Mouse (Mus musculus) brain, embryonic 14.5 days (tissue): Measurements from ENCODE around the gene Marc1. TPM values are rescaled to one million over a fixed set of nuclear protein-coding genes. Genes with fewer than 3 reads are reported as not detected.

ENCODE experiments used
- DNase-seq: peaks from one replicate; pipeline ENCODE4 v3.0.0-alpha.2; 2011; ENCODE audit warnings: low read depth
- CTCF ChIP-seq: fragments of 200-500 bp; IDR thresholded peaks from 2 replicates; pipeline ENCODE4 v1.5.1; 2012; ENCODE audit warnings: inconsistent platforms, mild to moderate bottlenecking, moderate library complexity, borderline replicate concordance; ENCODE audit not compliant: insufficient read depth, insufficient read length; ENCODE audit errors: extremely low read depth
- POLR2A ChIP-seq: fragments of 200-500 bp; IDR thresholded peaks from 2 replicates; pipeline ENCODE4 v1.6.1; 2012; ENCODE audit warnings: mild to moderate bottlenecking, inconsistent platforms, borderline replicate concordance; ENCODE audit not compliant: poor library complexity, insufficient read depth, insufficient read length, severe bottlenecking; ENCODE audit errors: extremely low read depth
- polyA plus RNA-seq: library from polyadenylated mRNA; depleted of rRNA; stranded (reverse); fragments of >200 nt; gene quantifications from 2 replicates; pipeline ENCODE4 v1.2.3, GENCODE M21; 2012

Marc1 gene
- polyA plus RNA-seq, 1 experiment: 0.33 TPM

DNA sequence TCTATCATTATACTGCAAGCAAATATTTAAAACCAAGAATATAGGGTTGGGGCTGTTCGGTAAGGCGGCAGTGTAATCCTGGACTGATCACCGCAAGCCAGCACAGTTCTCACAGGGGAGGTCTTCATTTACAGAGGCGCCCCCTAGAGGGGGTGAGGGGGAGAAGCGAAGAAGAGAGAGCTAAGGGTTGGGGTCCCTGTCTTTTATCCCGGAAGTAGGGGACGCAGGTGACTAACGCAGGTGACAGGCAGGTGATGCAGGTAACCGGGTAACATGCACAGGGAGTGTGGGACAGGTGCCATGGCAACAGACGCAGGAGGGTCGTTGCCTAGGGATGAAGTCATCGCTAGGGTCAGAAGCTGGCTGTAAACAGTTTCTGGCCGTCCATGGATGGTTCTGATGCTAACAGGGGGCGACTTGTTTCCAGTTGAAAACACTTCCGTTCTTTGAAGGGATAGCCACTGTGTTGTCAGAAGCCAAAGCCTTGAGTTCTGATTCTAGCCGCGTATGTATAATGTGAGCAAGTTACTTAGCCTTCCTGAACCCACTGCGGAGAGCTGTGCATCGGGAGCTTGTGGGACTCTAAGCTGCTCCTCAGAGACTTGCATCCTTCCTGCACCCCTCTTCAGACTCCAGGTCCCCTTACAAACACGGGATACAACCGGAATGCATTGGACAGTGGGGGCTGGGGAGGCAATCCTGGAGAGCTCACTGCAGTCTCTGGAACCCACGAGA, 33.9 kb downstream of the Marc1 start:
- no peak for DNase-seq
- TF ChIP-seq POLR2A (no peak), CTCF (peak; percentile 42; the same call in 1 of the 2 replicates)

DNA sequence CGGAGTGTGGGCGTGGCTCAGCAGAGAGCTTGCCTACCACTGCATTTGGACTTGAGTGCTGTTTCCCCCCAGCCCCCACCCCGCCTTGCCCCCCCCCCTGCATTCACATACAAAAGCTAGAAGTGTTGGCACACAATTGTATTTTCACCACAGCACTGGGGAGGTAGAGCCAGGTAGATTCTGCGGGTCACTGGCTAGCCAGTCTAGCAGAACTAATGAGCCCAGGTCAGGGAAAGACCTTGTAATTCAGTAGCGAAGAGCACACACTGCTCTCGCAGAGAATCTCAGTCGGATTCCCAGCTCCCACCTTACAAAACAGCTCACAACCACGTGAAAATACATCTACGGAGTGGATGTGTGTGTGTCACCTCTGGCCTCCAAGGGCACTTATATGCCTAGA, 35.8 kb downstream of the Marc1 start:
- no peak for DNase-seq
- TF ChIP-seq POLR2A: no peak
- TF ChIP-seq CTCF: no peak

GRCm38 (mm10) chr1:184771891-184772249, 39.2 kb downstream of the Marc1 start:
- TF ChIP-seq POLR2A (no peak), CTCF (no peak)
- DNase-seq: no peak

GRCm38 (mm10) chr1:184771202-184771890, 39.8 kb downstream of the Marc1 start:
- TF ChIP-seq POLR2A (no peak), CTCF (peak; percentile 77)
- peak; percentile 77 for DNase-seq

DNA sequence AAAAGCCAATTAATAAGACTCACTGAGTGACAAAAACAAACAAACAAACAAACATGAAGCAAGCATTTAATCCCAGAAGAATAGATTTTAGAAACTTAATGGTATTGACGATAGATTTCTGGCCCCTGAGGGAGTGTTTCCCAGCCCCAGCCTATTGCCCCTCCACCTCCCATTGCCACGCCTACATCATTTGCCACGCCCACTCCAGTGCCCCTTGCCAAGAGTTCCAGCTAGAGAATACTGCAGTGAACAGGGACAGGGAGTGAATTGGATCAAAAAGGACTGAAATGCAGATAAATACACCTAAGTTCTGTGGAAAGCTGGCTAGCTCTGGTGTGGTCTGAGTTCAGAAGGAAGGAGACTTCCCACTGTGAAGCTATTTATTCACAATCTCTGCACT, 47.2 kb downstream of the Marc1 start:
- DNase-seq: no peak
- TF ChIP-seq CTCF (no peak), POLR2A (no peak)

- TF ChIP-seq POLR2A: no peak
- TF ChIP-seq CTCF: no peak
- no peak for DNase-seq
These were observed 48.2 kb downstream of the Marc1 start for GRCm38 (mm10) chr1:184762941-184763340.

DNA sequence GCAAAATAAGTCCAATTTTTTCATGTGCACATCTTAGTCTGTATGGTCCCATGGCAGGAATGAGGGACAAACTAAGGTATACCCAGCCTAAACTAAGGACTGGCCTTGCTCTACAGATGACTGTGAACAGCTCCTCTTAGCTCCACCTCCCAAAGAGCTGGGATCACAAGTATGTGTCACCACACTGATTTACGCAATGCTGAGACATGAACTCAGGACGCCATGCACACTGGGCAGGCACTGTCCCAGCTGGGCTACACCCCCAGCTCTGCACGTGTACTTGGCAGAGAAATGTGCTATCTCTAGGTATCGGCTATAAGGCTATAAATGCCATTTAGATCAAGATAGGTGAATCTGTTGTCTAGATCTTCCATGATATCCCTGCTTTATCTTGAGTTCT, 49.1 kb downstream of the Marc1 start:
- no peak for DNase-seq
- TF ChIP-seq CTCF (no peak), POLR2A (no peak)

- DNase-seq: no peak
- TF ChIP-seq POLR2A (no peak), CTCF (no peak)
These were observed 58.4 kb downstream of the Marc1 start for GRCm38 (mm10) chr1:184752671-184753070.

DNA sequence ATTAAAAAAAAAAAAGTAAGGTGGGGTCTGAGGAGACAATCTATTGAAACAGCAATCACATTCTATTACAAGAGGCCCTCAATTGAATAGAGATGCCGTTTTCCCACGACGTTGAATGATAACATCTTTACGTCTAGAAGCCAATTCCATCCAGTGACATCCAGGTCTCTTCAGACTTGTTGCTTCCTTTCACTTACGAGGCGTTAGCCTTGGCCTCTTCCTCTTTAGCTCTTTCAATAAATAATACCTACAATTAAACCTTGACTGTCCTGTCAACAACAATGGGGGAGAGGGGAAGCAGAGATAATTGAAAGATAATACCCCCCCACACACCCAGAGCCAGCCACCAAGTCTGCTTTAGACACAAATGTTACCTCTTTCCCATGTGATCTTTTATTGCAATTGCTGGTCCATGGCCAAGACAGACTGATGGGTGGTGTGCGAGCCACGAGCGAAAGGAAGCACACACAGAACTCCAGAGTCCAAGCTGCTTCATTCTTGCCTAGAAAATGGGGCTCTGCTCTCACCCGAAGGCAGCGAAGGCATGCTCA, 60.9 kb downstream of the Marc1 start:
- no peak for TF ChIP-seq CTCF
- TF ChIP-seq POLR2A: no peak
- DNase-seq: no peak

- TF ChIP-seq CTCF: no peak
- no peak for TF ChIP-seq POLR2A
These were observed 62.4 kb downstream of the Marc1 start for GRCm38 (mm10) chr1:184748692-184749152.

GRCm38 (mm10) chr1:184737876-184738479, 73.1 kb downstream of the Marc1 start:
- peak; percentile 83 for DNase-seq
- TF ChIP-seq CTCF: peak; percentile 83
- TF ChIP-seq POLR2A: no peak

More at GRCm38 (mm10) chr1:184748692-184749152, 62.4 kb downstream of the Marc1 start:
- DNase-seq: peak; percentile 63
